Mouse (Mus musculus) bone marrow macrophage, adult 2 months (primary cell): ENCODE data around the gene Cdadc1.

ENCODE experiments used
- CTCF ChIP-seq: IDR thresholded peaks from 2 replicates; pipeline ENCODE4 v1.5.1; 2012; ENCODE audit warnings: low read depth, mild to moderate bottlenecking, low read length, moderate library complexity
- POLR2A ChIP-seq: IDR thresholded peaks from 2 replicates; pipeline ENCODE4 v1.6.1; 2012; ENCODE audit warnings: mild to moderate bottlenecking, low read depth, low read length, borderline replicate concordance

DNA sequence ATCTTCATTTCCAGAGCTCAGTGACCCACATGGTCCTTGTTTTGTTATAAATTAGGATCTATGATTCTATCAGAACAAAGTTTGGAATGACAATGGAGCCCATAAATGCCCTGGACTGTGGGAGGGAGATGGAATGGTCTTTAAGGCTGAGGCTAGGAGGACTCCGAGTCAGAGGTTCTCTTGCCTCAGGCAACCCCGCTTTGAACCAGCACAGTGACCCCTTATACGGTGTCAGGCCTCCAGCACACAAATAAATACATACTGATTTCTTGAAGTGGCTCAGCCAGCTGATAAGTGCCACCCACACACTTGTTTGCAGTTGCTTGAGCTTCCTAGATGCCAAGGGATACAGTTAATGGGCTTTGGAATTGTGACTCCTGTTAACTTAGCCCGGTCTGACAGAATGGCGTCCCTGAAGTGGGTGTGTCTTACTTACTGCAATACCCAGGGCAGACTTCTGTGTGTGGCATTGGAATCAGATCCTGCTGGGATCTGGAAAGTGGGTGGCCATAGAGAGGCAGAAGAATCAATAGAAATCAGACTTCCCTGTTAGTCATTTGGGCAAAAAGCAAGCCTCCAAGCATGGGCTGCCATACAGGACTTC is 35.6 kb upstream of the Cdadc1 start:
- TF ChIP-seq POLR2A (no peak), CTCF (no peak)
